ENCODE assay signal across 12 mouse cellular contexts in genomic region chr6:55559797-55560196, GRCm38 (mm10).
"Had no signal": no experiment of that assay in that cellular context is flagged by ENCODE, and none has a peak within 500 bp of the region (broad histone marks: within the 10 kb centered on the region; RNA-seq: fewer than 3 reads in every experiment).

No protein-coding gene starts in this region.

- DNase-seq: retina, postnatal 1 day; right cerebral cortex, adult 18-20 months; right cerebral cortex, postnatal 14 days; right cerebral cortex, postnatal 25 days; right cerebral cortex, postnatal 4 days; spleen, adult 18-20 months; thymus, adult 18-20 months; thymus, adult 2 months; thymus, postnatal 14 days; thymus, postnatal 25 days; thymus, postnatal 36 days; thymus, postnatal 4 days had no signal
